19 mouse cellular contexts compared by ENCODE assay signal in genomic region chr2:115539731-115540130, GRCm38 (mm10). TPM values are rescaled to one million over a fixed set of nuclear protein-coding genes. Genes with fewer than 3 reads are reported as not detected.
DNase-seq lines count a peak whose midpoint lies in the region; ATAC-seq lines count a peak whose summit lies in the region.
"Had no signal": no experiment of that assay in that cellular context is flagged by ENCODE, and none has a peak within 500 bp of the region (broad histone marks: within the 10 kb centered on the region; RNA-seq: fewer than 3 reads in every experiment).

No protein-coding gene starts in this region.

- H3K36me3 ChIP-seq in hindbrain, embryonic 13.5 days: no peaks in the 10 kb centered on the region
- H3K36me3 ChIP-seq in hindbrain, embryonic 14.5 days (replicated peaks; ENCODE audit: control insufficient read depth, insufficient read depth): no peaks in the 10 kb centered on the region
- H3K36me3 ChIP-seq in limb, embryonic 10.5 days: no peaks in the 10 kb centered on the region
- H3K36me3 ChIP-seq: forebrain, embryonic 10.5 days had no signal

- no peak overlapping the region for H3K9ac ChIP-seq in hindbrain, embryonic 13.5 days
- no peak overlapping the region for H3K9ac ChIP-seq in hindbrain, embryonic 14.5 days
- H3K9ac ChIP-seq: forebrain, embryonic 13.5 days had no signal

- H3K27ac ChIP-seq in hindbrain, embryonic 13.5 days: peak overlapping the region; percentile 76; the same call in 1 of the 2 replicates
- no peak overlapping the region for H3K27ac ChIP-seq in hindbrain, embryonic 14.5 days
- H3K27ac ChIP-seq in limb, embryonic 10.5 days: 0 out of 2 replicates have a peak overlapping the region, but pooled peaks have one; percentile 19
- H3K27ac ChIP-seq: forebrain, embryonic 10.5 days; forebrain, embryonic 13.5 days; gastrocnemius, adult 2 months had no signal

- no peaks in the 10 kb centered on the region for H3K27me3 ChIP-seq in hindbrain, embryonic 13.5 days
- no peaks in the 10 kb centered on the region for H3K27me3 ChIP-seq in hindbrain, embryonic 14.5 days (ENCODE audit: control insufficient read depth, insufficient read depth, low read length)
- H3K27me3 ChIP-seq in limb, embryonic 10.5 days (ENCODE audit: low read depth, poor library complexity, severe bottlenecking): 0 out of 2 replicates have a peak, but pooled peaks cover 4% of the 10 kb centered on the region
- H3K27me3 ChIP-seq: forebrain, embryonic 13.5 days had no signal

- no peak for ATAC-seq in hindbrain, embryonic 13.5 days (ENCODE audit: low FRiP score)
- no peak for ATAC-seq in hindbrain, embryonic 14.5 days (ENCODE audit: low FRiP score)
- ATAC-seq: CD4-positive, CD25-positive, alpha-beta regulatory T cell, adult 4 months; forebrain, embryonic 13.5 days; forebrain, embryonic 16.5 days; intestine, postnatal 0 days had no signal

- 88% methylated on average over 5 of the region's 5 CpGs for WGBS in hindbrain, embryonic 13.5 days
- WGBS in hindbrain, embryonic 14.5 days: 89% methylated on average over 5 of the region's 5 CpGs
- WGBS in limb, embryonic 10.5 days: 94% methylated on average over 5 of the region's 5 CpGs

- H3K4me1 ChIP-seq in hindbrain, embryonic 13.5 days (replicated peaks): peaks cover 17% of the 10 kb centered on the region
- peaks cover 18% of the 10 kb centered on the region for H3K4me1 ChIP-seq in hindbrain, embryonic 14.5 days (replicated peaks; ENCODE audit: control insufficient read depth, insufficient read depth, low read length)
- peaks cover 52% of the 10 kb centered on the region for H3K4me1 ChIP-seq in limb, embryonic 10.5 days

- H3K4me3 ChIP-seq in hindbrain, embryonic 13.5 days: no peak overlapping the region
- no peak overlapping the region for H3K4me3 ChIP-seq in hindbrain, embryonic 14.5 days (replicated peaks; ENCODE audit: low read length)
- H3K4me3 ChIP-seq in limb, embryonic 10.5 days: no peak overlapping the region
- H3K4me3 ChIP-seq: forebrain, embryonic 10.5 days; forebrain, embryonic 13.5 days; gastrocnemius, adult 2 months had no signal

- DNase-seq in hindbrain, embryonic 14.5 days (ENCODE audit: low spot score): no peak
- peak; percentile 24 for DNase-seq in adrenal gland, adult 8-10 months
- peak; percentile 18 for DNase-seq in adrenal gland, postnatal 14 days
- DNase-seq in limb, embryonic 10.5 days (ENCODE audit: low spot score): no peak
- DNase-seq in kidney, adult 11 months: no peak
- DNase-seq in kidney, adult 8-10 months: no peak
- DNase-seq: cerebellum, adult 18-20 months; cerebellum, adult 9-10 months; cerebellum, postnatal 14 days; gastrocnemius, adult 2 months; gastrocnemius, postnatal 14 days; kidney, adult 9 months had no signal

- H3K9me3 ChIP-seq in hindbrain, embryonic 13.5 days: no peaks in the 10 kb centered on the region
- no peaks in the 10 kb centered on the region for H3K9me3 ChIP-seq in hindbrain, embryonic 14.5 days (ENCODE audit: control insufficient read depth, low read length)
- no peaks in the 10 kb centered on the region for H3K9me3 ChIP-seq in limb, embryonic 10.5 days (replicated peaks)
- H3K9me3 ChIP-seq: forebrain, embryonic 10.5 days; forebrain, embryonic 13.5 days had no signal

- H3K4me2 ChIP-seq in hindbrain, embryonic 13.5 days: no peak overlapping the region
- H3K4me2 ChIP-seq in hindbrain, embryonic 14.5 days (replicated peaks): no peak overlapping the region
- H3K4me2 ChIP-seq: forebrain, embryonic 13.5 days; heart, embryonic 11.5 days had no signal

RNA-seq across cellular contexts. Expression of gene BC052040, which starts 41.8 kb away (rescaled TPM):
- polyA plus RNA-seq in hindbrain, embryonic 13.5 days (2015; fragmentation: Nextera tagmentation; extraction: Ambion mirVana): 16.7 and 18.1 TPM in 2 replicates
- 16.6 and 20.8 TPM in 2 replicates for polyA plus RNA-seq in hindbrain, embryonic 14.5 days (2014; fragmentation: Nextera tagmentation; extraction: Ambion mirVana)
- total RNA-seq in adrenal gland, adult 8-10 months (2022): 1 to 10 TPM; 3.7 to 4.9 (median 4.0) TPM
- total RNA-seq in adrenal gland, postnatal 14 days (2021): 4.0 and 4.6 TPM in 2 replicates
- 18.0 and 19.0 TPM in 2 replicates for polyA plus RNA-seq in limb, embryonic 10.5 days (2016; fragmentation: Nextera tagmentation; extraction: Ambion mirVana)

Comparison
In these comparisons a context has a peak if more than half of its experiments do, and no peak if none do; other contexts are left out.
1. DNase-seq: peak in adrenal gland, adult 8-10 months (single experiment) and adrenal gland, postnatal 14 days (single experiment); none in hindbrain, embryonic 14.5 days (single experiment), limb, embryonic 10.5 days (single experiment), kidney, adult 11 months (single experiment) and kidney, adult 8-10 months (0 of 2).